18 mouse cellular contexts compared by ENCODE assay signal in the genomic region with DNA sequence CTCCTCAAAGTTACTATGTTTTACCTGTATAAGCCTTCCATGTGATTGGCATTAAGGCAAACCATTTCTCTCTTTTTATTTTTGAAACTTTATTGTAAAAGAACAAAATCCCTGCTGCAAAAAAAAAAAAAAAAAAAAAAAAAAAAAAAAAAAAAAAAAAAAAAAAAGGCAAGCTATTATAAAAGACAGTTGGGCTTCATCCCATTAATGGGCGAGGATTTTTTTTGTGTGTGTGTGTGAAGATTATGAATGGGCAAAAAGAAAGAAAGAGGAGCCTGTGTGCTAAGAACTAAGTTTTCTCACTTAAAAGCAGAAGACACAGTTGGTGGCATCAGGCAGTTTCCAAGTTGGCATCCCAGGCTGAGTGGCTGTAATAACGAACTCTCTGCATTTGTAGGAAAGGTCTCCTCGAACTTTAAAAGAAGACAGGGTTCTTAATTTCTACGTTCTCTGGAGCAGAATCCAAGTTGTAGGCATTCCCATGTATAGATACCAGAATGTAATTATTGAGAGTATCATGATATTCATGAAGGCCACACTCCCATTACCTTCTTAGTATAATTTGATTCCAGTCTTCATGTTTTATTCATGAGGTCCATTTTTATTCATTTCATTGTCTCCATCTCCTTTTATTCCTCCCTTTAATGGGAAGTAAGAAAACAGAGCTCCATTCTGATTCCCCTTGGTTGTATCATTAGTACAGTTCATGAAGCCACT. TPM values are rescaled to one million over a fixed set of nuclear protein-coding genes. Genes with fewer than 3 reads are reported as not detected.
DNase-seq lines count a peak whose midpoint lies in the region; ATAC-seq and TF ChIP-seq lines count a peak whose summit lies in the region.
"Had no signal": no experiment of that assay in that cellular context is flagged by ENCODE, and none has a peak within 500 bp of the region (broad histone marks: within the 10 kb centered on the region; RNA-seq: fewer than 3 reads in every experiment).

No protein-coding gene starts in this region.

- TF ChIP-seq RAD21 in MEL (IDR thresholded peaks at IDR 0.05; ENCODE audit: low read depth, low read length), result no peak

- H3K4me2 ChIP-seq in hindbrain, embryonic 14.5 days (replicated peaks), result no peak overlapping the region
- no peak overlapping the region for H3K4me2 ChIP-seq in hindbrain, embryonic 13.5 days
- H3K4me2 ChIP-seq in forebrain, embryonic 15.5 days (replicated peaks), result no peak overlapping the region
- H3K4me2 ChIP-seq in midbrain, postnatal 0 days (ENCODE audit: low read depth, low read length, poor library complexity, severe bottlenecking), result no peak overlapping the region
- H3K4me2 ChIP-seq: embryonic facial prominence, embryonic 13.5 days had no signal

- no peaks in the 10 kb centered on the region for H3K36me3 ChIP-seq in hindbrain, embryonic 14.5 days (replicated peaks; ENCODE audit: control insufficient read depth, insufficient read depth)
- H3K36me3 ChIP-seq in hindbrain, embryonic 13.5 days, result no peaks in the 10 kb centered on the region
- no peaks in the 10 kb centered on the region for H3K36me3 ChIP-seq in MEL (ENCODE audit: control insufficient read depth in 1 of 2, insufficient read depth in 2 of 2, low read length in 2 of 2)
- H3K36me3 ChIP-seq in forebrain, embryonic 15.5 days, result no peaks in the 10 kb centered on the region
- H3K36me3 ChIP-seq in midbrain, postnatal 0 days (ENCODE audit: insufficient read depth, low read length), result no peaks in the 10 kb centered on the region
- H3K36me3 ChIP-seq: embryonic facial prominence, embryonic 13.5 days had no signal

- ATAC-seq in hindbrain, embryonic 14.5 days (ENCODE audit: low FRiP score), result peak; percentile 32; the same call in 1 of the 2 replicates
- ATAC-seq in hindbrain, embryonic 13.5 days (ENCODE audit: low FRiP score), result no peak
- peak; percentile 56 for ATAC-seq in forebrain, embryonic 15.5 days (replicated peaks)
- no peak for ATAC-seq in midbrain, postnatal 0 days (ENCODE audit: low FRiP score)
- ATAC-seq in erythroblast, adult 5-6 weeks (replicated peaks; ENCODE audit: low FRiP score, poor library complexity, severe bottlenecking), result no peak
- ATAC-seq: Patski had no signal

- no peak for TF ChIP-seq EP300 in MEL (IDR thresholded peaks at IDR 0.05; ENCODE audit: low read depth in 1 of 2, low read length in 2 of 2)

- peak; percentile 32 for DNase-seq in hindbrain, embryonic 14.5 days (ENCODE audit: low spot score)
- DNase-seq in MEL (ENCODE audit: low read depth, low spot score), result no peak
- DNase-seq in midbrain, postnatal 0 days (ENCODE audit: low spot score), result peak; percentile 31
- DNase-seq in ovary, postnatal 14 days (ENCODE audit: low spot score), result no peak
- DNase-seq: adrenal gland, adult 8-10 months; B cell, adult 2 months; cerebellum, adult 9-10 months; kidney, adult 11 months; liver; lung, postnatal 10 days; right cerebral cortex, postnatal 4 days had no signal

- no peak for TF ChIP-seq CTCF in MEL (IDR thresholded peaks at IDR 0.05 in 2 of 3, conservative IDR thresholded peaks at IDR 0.05 in 1 of 3; ENCODE audit: control insufficient read depth in 1 of 3, insufficient read depth in 1 of 3, low read depth in 2 of 3, low read length in 3 of 3, poor library complexity in 1 of 3, severe bottlenecking in 1 of 3)
- TF ChIP-seq CTCF in midbrain, postnatal 0 days (IDR thresholded peaks at IDR 0.05), result no peak

- no peaks in the 10 kb centered on the region for H3K27me3 ChIP-seq in hindbrain, embryonic 14.5 days (ENCODE audit: control insufficient read depth, insufficient read depth, low read length)
- H3K27me3 ChIP-seq in hindbrain, embryonic 13.5 days, result no peaks in the 10 kb centered on the region
- no peaks in the 10 kb centered on the region for H3K27me3 ChIP-seq in MEL (ENCODE audit: control insufficient read depth in 1 of 2, insufficient read depth in 2 of 2, low read length in 2 of 2)
- H3K27me3 ChIP-seq in forebrain, embryonic 15.5 days, result no peaks in the 10 kb centered on the region
- H3K27me3 ChIP-seq in midbrain, postnatal 0 days (ENCODE audit: insufficient read depth, low read length), result no peaks in the 10 kb centered on the region
- H3K27me3 ChIP-seq: embryonic facial prominence, embryonic 13.5 days; Patski had no signal

- H3K79me2 ChIP-seq in MEL (ENCODE audit: control insufficient read depth, insufficient read depth, low read length, poor library complexity), result peaks cover 2% of the 10 kb centered on the region

- no peaks in the 10 kb centered on the region for H3K9me3 ChIP-seq in hindbrain, embryonic 14.5 days (ENCODE audit: control insufficient read depth, low read length)
- no peaks in the 10 kb centered on the region for H3K9me3 ChIP-seq in hindbrain, embryonic 13.5 days
- H3K9me3 ChIP-seq in MEL (replicated peaks; ENCODE audit: insufficient read depth, low read length), result no peaks in the 10 kb centered on the region
- H3K9me3 ChIP-seq in forebrain, embryonic 15.5 days, result no peaks in the 10 kb centered on the region
- H3K9me3 ChIP-seq in midbrain, postnatal 0 days (ENCODE audit: low read length), result no peaks in the 10 kb centered on the region
- H3K9me3 ChIP-seq: embryonic facial prominence, embryonic 13.5 days had no signal

- H3K4me3 ChIP-seq in hindbrain, embryonic 14.5 days (replicated peaks; ENCODE audit: low read length), result no peak overlapping the region
- H3K4me3 ChIP-seq in hindbrain, embryonic 13.5 days, result no peak overlapping the region
- H3K4me3 ChIP-seq in MEL (ENCODE audit: control insufficient read depth in 1 of 2, insufficient read depth in 1 of 2, low read depth in 2 of 2, low read length in 2 of 2), result no peak overlapping the region
- no peak overlapping the region for H3K4me3 ChIP-seq in forebrain, embryonic 15.5 days
- H3K4me3 ChIP-seq in midbrain, postnatal 0 days (ENCODE audit: low read depth, low read length), result no peak overlapping the region
- H3K4me3 ChIP-seq: embryonic facial prominence, embryonic 13.5 days had no signal

- H3K4me1 ChIP-seq in hindbrain, embryonic 14.5 days (replicated peaks; ENCODE audit: control insufficient read depth, insufficient read depth, low read length), result 0 out of 2 replicates have a peak, but pooled peaks cover 10% of the 10 kb centered on the region
- peaks cover 6% of the 10 kb centered on the region for H3K4me1 ChIP-seq in hindbrain, embryonic 13.5 days (replicated peaks)
- H3K4me1 ChIP-seq in MEL (ENCODE audit: control insufficient read depth in 1 of 2, insufficient read depth in 2 of 2, low read length in 2 of 2), result no peaks in the 10 kb centered on the region
- peaks cover 10% of the 10 kb centered on the region for H3K4me1 ChIP-seq in forebrain, embryonic 15.5 days
- H3K4me1 ChIP-seq in midbrain, postnatal 0 days (ENCODE audit: insufficient read depth, low read length), result no peaks in the 10 kb centered on the region
- H3K4me1 ChIP-seq: embryonic facial prominence, embryonic 13.5 days had no signal

- no peak overlapping the region for H3K9ac ChIP-seq in hindbrain, embryonic 14.5 days
- no peak overlapping the region for H3K9ac ChIP-seq in hindbrain, embryonic 13.5 days
- H3K9ac ChIP-seq in MEL (ENCODE audit: control insufficient read depth, low read depth, low read length, poor library complexity, severe bottlenecking), result no peak overlapping the region
- no peak overlapping the region for H3K9ac ChIP-seq in forebrain, embryonic 15.5 days (replicated peaks)
- H3K9ac ChIP-seq in midbrain, postnatal 0 days (replicated peaks; ENCODE audit: low read length, poor library complexity, severe bottlenecking), result no peak overlapping the region
- H3K9ac ChIP-seq: embryonic facial prominence, embryonic 13.5 days had no signal

- 37% methylated on average over 4 of the region's 4 CpGs for WGBS in hindbrain, embryonic 14.5 days
- WGBS in hindbrain, embryonic 13.5 days, result 40% methylated on average over 4 of the region's 4 CpGs
- 15% methylated on average over 4 of the region's 4 CpGs for WGBS in forebrain, embryonic 15.5 days
- 47% methylated on average over 4 of the region's 4 CpGs for WGBS in midbrain, postnatal 0 days

- no peak overlapping the region for H3K27ac ChIP-seq in hindbrain, embryonic 14.5 days
- no peak overlapping the region for H3K27ac ChIP-seq in hindbrain, embryonic 13.5 days
- H3K27ac ChIP-seq in MEL (ENCODE audit: control insufficient read depth, low read depth, low read length), result no peak overlapping the region
- no peak overlapping the region for H3K27ac ChIP-seq in forebrain, embryonic 15.5 days (replicated peaks)
- no peak overlapping the region for H3K27ac ChIP-seq in midbrain, postnatal 0 days (ENCODE audit: low read depth, low read length)
- H3K27ac ChIP-seq: embryonic facial prominence, embryonic 13.5 days; kidney, postnatal 0 days; stomach, postnatal 0 days had no signal

- no peak for TF ChIP-seq POLR2A in MEL (IDR thresholded peaks at IDR 0.05; ENCODE audit: control insufficient read depth in 1 of 2, insufficient read depth in 1 of 2, low read depth in 1 of 2, low read length in 2 of 2, poor library complexity in 1 of 2)

TF ChIP-seq in MEL, 35 proteins besides CTCF, POLR2A, EP300 and RAD21 (continues in another document):
- TF ChIP-seq ZNF384 (IDR thresholded peaks at IDR 0.05; ENCODE audit: low read depth, low read length), result peak; percentile 66

RNA-seq across cellular contexts. Expression of a gene that starts 13.1 kb away (rescaled TPM):
- 2.6 and 3.1 TPM in 2 replicates for polyA plus RNA-seq in hindbrain, embryonic 14.5 days (2014; fragmentation: Nextera tagmentation; extraction: Ambion mirVana)
- 4.3 and 5.4 TPM in 2 replicates for polyA plus RNA-seq in hindbrain, embryonic 13.5 days (2015; fragmentation: Nextera tagmentation; extraction: Ambion mirVana)
- 7.5 and 9.5 TPM in 2 replicates for total RNA-seq in MEL (2012; rRNA removed)
- 10 to 100 TPM in 1 of 2 experiments, not detected in 1; 10.4 TPM for polyA plus RNA-seq in MEL (2012; ENCODE audit: insufficient read depth in 1 of 2, insufficient read length in 2 of 2, low read depth in 1 of 2, low replicate concordance in 2 of 2, missing spikeins in 1 of 2)
- polyA plus RNA-seq in forebrain, embryonic 15.5 days (2015; fragmentation: Nextera tagmentation; extraction: Ambion mirVana), result 5.0 TPM in 2 replicates
- 3.6 and 6.9 TPM in 2 replicates for total RNA-seq in midbrain, postnatal 0 days (2014; rRNA removed)
- polyA plus RNA-seq in midbrain, postnatal 0 days (2015; fragmentation: Nextera tagmentation; extraction: Ambion mirVana), result 2.3 and 2.8 TPM in 2 replicates
- 3.6 and 5.2 TPM in 2 replicates for total RNA-seq in erythroblast, adult 5-6 weeks (2015; ENCODE audit: low replicate concordance)
- total RNA-seq in erythroblast, adult 5-6 weeks (2017; ENCODE audit: low replicate concordance), result 4.6 and 7.6 TPM in 2 replicates

RNA-seq across cellular contexts. Expression of a gene that starts 38.2 kb away (rescaled TPM):
- 10.2 and 11.2 TPM in 2 replicates for polyA plus RNA-seq in hindbrain, embryonic 14.5 days (2014; fragmentation: Nextera tagmentation; extraction: Ambion mirVana)
- 8.5 and 8.7 TPM in 2 replicates for polyA plus RNA-seq in hindbrain, embryonic 13.5 days (2015; fragmentation: Nextera tagmentation; extraction: Ambion mirVana)
- total RNA-seq in MEL (2012; rRNA removed), result not detected in 2 replicates
- polyA plus RNA-seq in MEL (2012; ENCODE audit: insufficient read depth in 1 of 2, insufficient read length in 2 of 2, low read depth in 1 of 2, low replicate concordance in 2 of 2, missing spikeins in 1 of 2), result not detected
- 9.1 and 10.4 TPM in 2 replicates for polyA plus RNA-seq in forebrain, embryonic 15.5 days (2015; fragmentation: Nextera tagmentation; extraction: Ambion mirVana)
- total RNA-seq in midbrain, postnatal 0 days (2014; rRNA removed), result 56.9 and 61.2 TPM in 2 replicates
- polyA plus RNA-seq in midbrain, postnatal 0 days (2015; fragmentation: Nextera tagmentation; extraction: Ambion mirVana), result 4.7 and 5.0 TPM in 2 replicates
- total RNA-seq in erythroblast, adult 5-6 weeks (2015; ENCODE audit: low replicate concordance), result 0.42 TPM in 1 of 2 replicates, not detected in the other
- total RNA-seq in erythroblast, adult 5-6 weeks (2017; ENCODE audit: low replicate concordance), result not detected in 2 replicates

Comparison
In these comparisons a context has a peak if more than half of its experiments do, and no peak if none do; other contexts are left out.
1. ATAC-seq: peak in hindbrain, embryonic 14.5 days (single experiment) and forebrain, embryonic 15.5 days (single experiment); none in hindbrain, embryonic 13.5 days (single experiment), midbrain, postnatal 0 days (single experiment) and erythroblast, adult 5-6 weeks (single experiment).
2. DNase-seq: peak in hindbrain, embryonic 14.5 days (single experiment) and midbrain, postnatal 0 days (single experiment); none in MEL (single experiment) and ovary, postnatal 14 days (single experiment).